Mouse (Mus musculus): ENCODE data around the gene Myo1e.

DNA sequence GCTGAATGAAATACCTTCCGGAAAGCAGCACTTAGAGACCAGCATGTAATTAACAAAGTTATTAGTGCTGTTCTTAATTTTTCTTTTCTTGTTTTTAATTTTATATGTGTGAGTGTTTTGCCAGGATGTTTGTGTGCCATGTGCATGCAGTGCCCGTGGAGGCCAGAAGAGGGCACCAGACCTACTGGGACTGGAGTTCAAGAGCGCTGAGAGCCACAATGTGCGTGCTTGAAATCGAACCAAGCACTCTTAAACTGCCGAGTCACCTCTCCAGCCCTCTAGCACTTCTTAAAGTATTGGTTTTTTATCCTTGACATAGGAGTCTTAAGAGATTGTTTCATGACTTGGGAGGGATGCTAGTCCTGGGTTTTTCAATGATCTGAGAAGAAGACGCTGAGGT, 38.2 kb upstream of the Myo1e start:
- no peak for TF ChIP-seq GATA1 (IDR thresholded peaks at IDR 0.05; ENCODE audit: low read length)
- no peak for TF ChIP-seq TAL1 (IDR thresholded peaks at IDR 0.05; ENCODE audit: low read length)
